Mouse (Mus musculus) intestine, embryonic 15.5 days (tissue): ENCODE results near the gene Spag7. TPM values are rescaled to one million over a fixed set of nuclear protein-coding genes. Genes with fewer than 3 reads are reported as not detected.

ENCODE experiments used
- ATAC-seq: fragments of 200-750 bp; cut with Nextera tagmentation; 2 replicates; pipeline ENCODE4 v1.8.0; 2017; ENCODE audit warnings: moderate TSS enrichment, moderate library complexity
- H3K27ac ChIP-seq: fragments of 300-500 bp; sonication (generic); 2 replicates; pipeline ENCODE4 v1.5.1; 2015; ENCODE audit warnings: mild to moderate bottlenecking, inconsistent platforms
- H3K27me3 ChIP-seq: fragments of 300-500 bp; sonication (generic); replicated peaks from 2 replicates; pipeline ENCODE4 v1.6.1; 2015; ENCODE audit warnings: inconsistent platforms
- H3K36me3 ChIP-seq: fragments of 300-500 bp; sonication (generic); 2 replicates; pipeline ENCODE4 v1.6.1; 2015; ENCODE audit warnings: inconsistent platforms
- H3K4me1 ChIP-seq: fragments of 300-500 bp; sonication (generic); replicated peaks from 2 replicates; pipeline ENCODE4 v1.6.1; 2015; ENCODE audit warnings: inconsistent platforms
- H3K4me2 ChIP-seq: fragments of 300-500 bp; sonication (generic); replicated peaks from 2 replicates; pipeline ENCODE4 v1.6.1; 2015; ENCODE audit warnings: mild to moderate bottlenecking, inconsistent platforms
- H3K4me3 ChIP-seq: fragments of 300-500 bp; sonication (generic); replicated peaks from 2 replicates; pipeline ENCODE4 v1.5.1; 2015; ENCODE audit warnings: inconsistent platforms
- H3K9ac ChIP-seq: fragments of 300-500 bp; sonication (generic); 2 replicates; pipeline ENCODE4 v1.6.1; 2015; ENCODE audit warnings: inconsistent platforms
- H3K9me3 ChIP-seq: fragments of 300-500 bp; sonication (generic); 2 replicates; pipeline ENCODE4 v1.6.1; 2016; ENCODE audit warnings: inconsistent platforms
- WGBS: fragments of 180-500 bp; shearing (Covaris S2); methylation state at CpG from one replicate; pipeline ENCODE4 v1.1.7; 2015; 5-methylcytosine and 5-hydroxymethylcytosine counted together
- polyA plus RNA-seq: library from polyadenylated mRNA; unstranded; fragments of >200 nt; fragmentation: Nextera tagmentation; extraction: Ambion mirVana; gene quantifications from 2 replicates; pipeline ENCODE4 v1.2.1, GENCODE M21; 2015

The Spag7 gene
- polyA plus RNA-seq, 1 experiment from 2014 or later: 132 TPM

GRCm38 (mm10) chr11:70626877-70627276 is 42.3 kb downstream of the Spag7 start:
- Histone ChIP-seq H3K36me3 (no peaks in the 10 kb centered on the region), H3K9ac (no peak overlapping the region), H3K27me3 (no peaks in the 10 kb centered on the region), H3K9me3 (no peaks in the 10 kb centered on the region), H3K27ac (no peak overlapping the region), H3K4me2 (no peak overlapping the region), H3K4me1 (peaks cover 3% of the 10 kb centered on the region; the same call in 1 of the 2 replicates), H3K4me3 (no peak overlapping the region)
- ATAC-seq: no peak
- 54% methylated on average over 4 of the region's 4 CpGs for WGBS

- H3K36me3 ChIP-seq: no peaks in the 10 kb centered on the region
- H3K4me2 ChIP-seq: no peak overlapping the region
- no peak overlapping the region for H3K9ac ChIP-seq
- H3K27ac ChIP-seq: no peak overlapping the region
- H3K4me3 ChIP-seq: no peak overlapping the region
- no peak for ATAC-seq
- peaks cover 6% of the 10 kb centered on the region; the same call in 1 of the 2 replicates for H3K4me1 ChIP-seq
- WGBS: 47% methylated on average over 4 of the region's 4 CpGs
- H3K9me3 ChIP-seq: no peaks in the 10 kb centered on the region
- H3K27me3 ChIP-seq: no peaks in the 10 kb centered on the region
These were observed 43.7 kb downstream of the Spag7 start for GRCm38 (mm10) chr11:70625473-70625872.

GRCm38 (mm10) chr11:70623053-70623742 is 46.0 kb downstream of the Spag7 start:
- H3K36me3 ChIP-seq: no peaks in the 10 kb centered on the region
- no peaks in the 10 kb centered on the region for H3K9me3 ChIP-seq
- H3K4me2 ChIP-seq: no peak overlapping the region; the same call in 1 of the 2 replicates
- H3K4me1 ChIP-seq: peaks cover 6% of the 10 kb centered on the region; the same call in 1 of the 2 replicates
- ATAC-seq: peak; percentile 51
- no peak overlapping the region for H3K27ac ChIP-seq
- no peak overlapping the region for H3K9ac ChIP-seq
- WGBS: 72% methylated on average over 10 of the region's 10 CpGs
- H3K27me3 ChIP-seq: no peaks in the 10 kb centered on the region
- H3K4me3 ChIP-seq: no peak overlapping the region

DNA sequence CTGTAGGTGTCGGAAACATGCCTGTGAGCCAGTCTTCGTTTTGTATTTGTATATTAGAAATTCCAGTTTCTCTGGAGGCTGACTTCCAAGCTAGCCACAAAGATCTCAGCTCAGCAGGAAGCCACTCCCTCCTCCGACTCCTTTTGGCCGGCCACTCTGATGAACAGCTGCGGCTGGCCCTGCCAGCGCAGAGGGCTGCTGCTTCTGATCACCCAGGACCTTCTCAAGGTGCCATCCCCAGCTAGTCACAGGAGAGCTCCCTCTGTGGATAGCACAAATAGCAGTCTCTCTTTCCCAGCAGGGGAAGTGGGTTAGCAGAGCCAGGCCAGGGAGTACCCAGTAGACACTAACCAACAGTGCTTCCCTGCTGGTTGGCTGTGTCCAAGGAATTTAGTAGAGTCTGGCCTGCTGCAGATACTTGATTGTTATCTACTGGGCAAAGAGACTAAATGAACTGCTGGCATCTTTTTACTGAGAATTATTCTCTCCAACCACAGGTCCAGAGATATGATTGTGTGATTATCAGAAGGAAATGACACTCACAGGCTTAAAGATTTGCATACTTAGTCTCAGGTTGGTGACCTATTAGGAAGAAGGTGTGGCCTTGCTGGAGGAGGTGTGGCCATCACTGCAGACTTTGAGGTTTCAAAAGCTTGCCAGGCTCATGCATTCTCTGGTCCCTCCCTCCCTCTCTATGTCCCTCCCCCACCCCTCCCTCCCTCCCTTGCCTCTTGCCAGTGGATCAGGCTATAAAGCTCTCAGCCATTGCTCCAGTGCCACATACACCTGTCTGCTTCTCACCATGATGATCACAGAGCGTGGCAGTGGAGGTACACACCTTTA is 47.0 kb downstream of the Spag7 start:
- H3K4me1 ChIP-seq: peaks cover 6% of the 10 kb centered on the region; the same call in 1 of the 2 replicates
- H3K9me3 ChIP-seq: no peaks in the 10 kb centered on the region
- H3K9ac ChIP-seq: peak overlapping the region; percentile 28; the same call in 1 of the 2 replicates
- peak; percentile 61 for ATAC-seq
- peak overlapping the region; percentile 62; the same call in 1 of the 2 replicates for H3K27ac ChIP-seq
- H3K4me2 ChIP-seq: no peak overlapping the region
- H3K4me3 ChIP-seq: no peak overlapping the region
- no peaks in the 10 kb centered on the region for H3K27me3 ChIP-seq
- H3K36me3 ChIP-seq: no peaks in the 10 kb centered on the region
- 34% methylated on average over 7 of the region's 7 CpGs for WGBS

GRCm38 (mm10) chr11:70619101-70619500 is 50.1 kb downstream of the Spag7 start, which contains the start of gene Chrne:
Chrne (minus strand) TSS chr11:70619216.
- no peaks in the 10 kb centered on the region for H3K36me3 ChIP-seq
- H3K27ac ChIP-seq: no peak within 1 kb of the TSS
- H3K27me3 ChIP-seq: no peaks in the 10 kb centered on the region
- ATAC-seq: no peak
- H3K9me3 ChIP-seq: no peaks in the 10 kb centered on the region
- no peak within 1 kb of the TSS for H3K4me3 ChIP-seq
- H3K9ac ChIP-seq: no peak within 1 kb of the TSS
- WGBS: 48% methylated on average over 1 of the region's 1 CpGs
- H3K4me1 ChIP-seq: peaks cover 25% of the 10 kb centered on the region
- H3K4me2 ChIP-seq: no peak within 1 kb of the TSS

DNA sequence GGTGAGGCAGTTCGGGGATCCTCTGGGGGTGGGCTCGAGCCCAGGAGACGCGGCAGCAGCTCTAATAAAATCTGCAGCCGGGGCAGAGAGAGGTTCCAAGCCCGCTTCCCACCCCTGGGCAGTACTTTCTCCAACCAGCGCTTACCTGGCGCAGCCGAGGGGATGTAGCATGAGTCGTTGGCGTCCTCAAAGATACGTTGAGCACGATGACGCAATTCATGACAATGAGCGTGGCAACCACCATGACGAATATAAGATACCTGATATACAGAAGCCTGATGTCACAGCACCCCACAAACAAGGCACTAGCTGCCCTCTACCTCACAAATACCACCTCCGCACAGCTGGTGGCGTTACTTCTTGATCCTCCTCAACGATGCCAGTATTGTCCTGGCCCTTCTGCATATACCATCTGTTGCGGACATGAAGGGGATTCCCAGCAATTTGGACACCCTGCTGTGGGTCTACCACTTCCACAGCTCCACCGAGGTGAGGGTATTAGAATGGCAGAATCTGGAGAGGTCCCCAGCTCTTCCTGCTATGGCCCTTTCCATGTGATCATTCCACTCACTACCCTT is 53.6 kb downstream of the Spag7 start, which contains the start of gene 4930544D05Rik:
Gene 4930544D05Rik, plus strand, starts transcription at position 333 of the 578 bp plus-strand sequence.
- WGBS: 16% methylated on average over 21 of the region's 21 CpGs
- Histone ChIP-seq H3K9me3 (no peaks in the 10 kb centered on the region), H3K9ac (peak within 1 kb of the TSS; percentile 54), H3K36me3 (peaks cover 12% of the 10 kb centered on the region), H3K27me3 (no peaks in the 10 kb centered on the region), H3K27ac (peak within 1 kb of the TSS; percentile 78), H3K4me3 (peak within 1 kb of the TSS; percentile 43), H3K4me2 (peak within 1 kb of the TSS; percentile 94), H3K4me1 (peaks cover 19% of the 10 kb centered on the region)
- ATAC-seq: peak; percentile 18; the same call in 1 of the 2 replicates

- H3K9me3 ChIP-seq: no peaks in the 10 kb centered on the region
- H3K27ac ChIP-seq: peak overlapping the region; percentile 78
- H3K4me2 ChIP-seq: peak overlapping the region; percentile 94
- peaks cover 19% of the 10 kb centered on the region for H3K4me1 ChIP-seq
- H3K4me3 ChIP-seq: peak overlapping the region; percentile 43
- peak overlapping the region; percentile 54 for H3K9ac ChIP-seq
- H3K36me3 ChIP-seq: peaks cover 15% of the 10 kb centered on the region
- ATAC-seq: peak; percentile 95
- H3K27me3 ChIP-seq: no peaks in the 10 kb centered on the region
- WGBS: under 1% methylated on average over 17 of the region's 17 CpGs
These were observed 54.1 kb downstream of the Spag7 start for GRCm38 (mm10) chr11:70615074-70615473.

Other genes starting within 250 kb of the Spag7 start
- 13.2 and 15.4 TPM in 2 replicates for gene Arrb2, start 236.8 kb downstream of the Spag7 start, polyA plus RNA-seq
- gene Med11, start 217.5 kb downstream of the Spag7 start, polyA plus RNA-seq: 39.9 and 42.4 TPM in 2 replicates
- 0.78 and 1.2 TPM in 2 replicates for gene Zmynd15, start 210.0 kb downstream of the Spag7 start, polyA plus RNA-seq
- 8.6 and 10.4 TPM in 2 replicates for gene Cxcl16, start 209.4 kb downstream of the Spag7 start, polyA plus RNA-seq
- gene Tm4sf5, start 164.2 kb downstream of the Spag7 start, polyA plus RNA-seq: 179 and 192 TPM in 2 replicates
- gene Vmo1, start 154.8 kb downstream of the Spag7 start, polyA plus RNA-seq: 0.60 and 0.80 TPM in 2 replicates
- gene Gltpd2, start 150.2 kb downstream of the Spag7 start, polyA plus RNA-seq: 1.5 and 2.2 TPM in 2 replicates
- gene Psmb6, start 144.0 kb downstream of the Spag7 start, polyA plus RNA-seq: 646 and 704 TPM in 2 replicates
- gene Gm40193, start 136.5 kb downstream of the Spag7 start, polyA plus RNA-seq: not detected in 2 replicates
- gene Pld2, start 129.4 kb downstream of the Spag7 start, polyA plus RNA-seq: 10.3 and 11.0 TPM in 2 replicates
- 11.8 and 12.7 TPM in 2 replicates for gene Mink1, start 106.5 kb downstream of the Spag7 start, polyA plus RNA-seq
- not detected in 2 replicates for gene 4930544D05Rik, start 53.6 kb downstream of the Spag7 start, polyA plus RNA-seq
- gene Chrne, start 50.2 kb downstream of the Spag7 start, polyA plus RNA-seq: not detected in 2 replicates
- 0.21 and 0.24 TPM in 2 replicates for gene Gp1ba, start 30.3 kb downstream of the Spag7 start, polyA plus RNA-seq
- gene Rnf167, start 22.2 kb downstream of the Spag7 start, polyA plus RNA-seq: 106 and 107 TPM in 2 replicates
- 171 and 180 TPM in 2 replicates for gene Slc25a11, start 21.9 kb downstream of the Spag7 start, polyA plus RNA-seq
- gene Pfn1, start 14.8 kb downstream of the Spag7 start, polyA plus RNA-seq: 2,127 and 2,325 TPM in 2 replicates
- 12.1 and 15.6 TPM in 2 replicates for gene Eno3, start 12.2 kb downstream of the Spag7 start, polyA plus RNA-seq
- 12.1 and 13.5 TPM in 2 replicates for gene Camta2, start 18.7 kb upstream of the Spag7 start, polyA plus RNA-seq
- gene Inca1, start 30.7 kb upstream of the Spag7 start, polyA plus RNA-seq: 1.4 and 1.5 TPM in 2 replicates
- gene Kif1c, start 31.1 kb upstream of the Spag7 start, polyA plus RNA-seq: 4.4 TPM in 2 replicates
- gene Zfp3, start 94.8 kb upstream of the Spag7 start, polyA plus RNA-seq: 5.3 and 6.2 TPM in 2 replicates
- 0.70 and 0.88 TPM in 2 replicates for gene Scimp, start 143.2 kb upstream of the Spag7 start, polyA plus RNA-seq
- gene Rabep1, start 175.4 kb upstream of the Spag7 start, polyA plus RNA-seq: 51.4 and 53.9 TPM in 2 replicates